Mouse (Mus musculus): ENCODE results near the gene Enkd1. TPM values are rescaled to one million over a fixed set of nuclear protein-coding genes. Genes with fewer than 3 reads are reported as not detected.

Gene Enkd1
- 2.7 TPM for polyA plus RNA-seq (2017; shearing (Covaris generic))

GRCm38 (mm10) chr8:105707498-105708403, at the start of gene Enkd1, which contains the start of gene 4933405L10Rik:
TSS of gene Enkd1 (minus strand) at chr8:105708210.
TSS of gene 4933405L10Rik (plus strand) at chr8:105707655.

DNA sequence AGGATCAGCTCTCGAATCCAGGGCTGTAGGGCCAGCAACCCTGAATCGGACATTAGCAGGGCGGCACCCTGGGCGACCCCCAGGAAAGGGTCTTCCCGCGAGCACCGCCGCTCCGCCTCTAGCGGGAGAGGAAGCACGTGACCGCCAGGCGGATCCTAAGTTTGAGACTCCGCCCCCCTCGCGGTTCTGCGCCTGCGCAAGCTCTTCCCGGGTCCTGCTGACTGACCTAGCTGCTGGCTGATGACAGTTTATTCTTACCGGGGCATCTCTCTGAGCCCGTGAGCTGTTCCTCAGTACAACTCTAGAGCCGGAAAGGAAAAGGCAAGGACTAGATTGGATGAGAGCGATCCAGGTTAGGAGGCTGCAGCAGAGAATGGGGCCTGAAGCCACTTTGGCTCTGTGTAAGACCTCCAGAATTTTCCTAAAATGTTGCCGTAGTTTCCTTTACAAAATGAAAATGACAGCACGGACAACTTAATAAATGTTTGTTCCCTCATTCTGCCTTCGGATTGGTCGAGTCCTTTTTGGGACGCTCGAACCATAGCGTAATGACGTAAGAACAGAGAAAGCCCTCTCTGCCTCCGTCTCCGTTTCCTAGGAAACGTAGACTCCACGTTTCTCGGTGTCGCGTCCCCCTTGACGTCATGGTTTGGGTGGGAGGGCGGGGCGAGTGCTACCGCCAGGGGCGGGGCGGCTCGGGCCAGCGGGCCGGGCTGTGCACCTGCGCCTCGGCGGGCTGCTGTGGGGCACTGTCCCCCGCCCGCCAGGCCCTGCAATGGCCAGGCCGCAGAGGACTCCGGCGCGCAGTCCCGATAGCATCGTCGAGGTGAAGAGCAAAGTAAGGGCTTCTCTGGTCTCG, 6.8 kb downstream of the Enkd1 start, which contains the start of the genes Acd and Pard6a:
Gene Acd, minus strand, starts transcription at position 137 of the 859 bp plus-strand sequence.
Gene Pard6a, plus strand, starts transcription at position 183 of the 859 bp plus-strand sequence.

GRCm38 (mm10) chr8:105685796-105686308, 22.2 kb downstream of the Enkd1 start, which contains the start of gene Carmil2:
TSS of gene Carmil2 (plus strand) at chr8:105686274.

Other genes with a start within 250 kb of the Enkd1 start
- gene Tppp3, start 236.7 kb downstream of the Enkd1 start, polyA plus RNA-seq (2017; shearing (Covaris generic)), result 1.8 TPM
- gene Zdhhc1, start 211.3 kb downstream of the Enkd1 start, polyA plus RNA-seq (2017; shearing (Covaris generic)), result 9.3 TPM
- gene Hsd11b2, start 189.5 kb downstream of the Enkd1 start, polyA plus RNA-seq (2017; shearing (Covaris generic)), result 0.74 TPM
- 68.6 TPM for gene Atp6v0d1, start 142.2 kb downstream of the Enkd1 start, polyA plus RNA-seq (2017; shearing (Covaris generic))
- 11.9 TPM for gene Ripor1, start 103.0 kb downstream of the Enkd1 start, polyA plus RNA-seq (2017; shearing (Covaris generic))
- 162 TPM for gene Ctcf, start 71.6 kb downstream of the Enkd1 start, polyA plus RNA-seq (2017; shearing (Covaris generic))
- 1.6 TPM for gene Agrp, start 70.8 kb downstream of the Enkd1 start, polyA plus RNA-seq (2017; shearing (Covaris generic))
- 88.2 TPM for gene Carmil2, start 21.9 kb downstream of the Enkd1 start, polyA plus RNA-seq (2017; shearing (Covaris generic))
- gene Acd, start 7.1 kb downstream of the Enkd1 start, polyA plus RNA-seq (2017; shearing (Covaris generic)), result 75.5 TPM
- gene Pard6a, start 7.1 kb downstream of the Enkd1 start, polyA plus RNA-seq (2017; shearing (Covaris generic)), result 30.0 TPM
- not detected for gene 4933405L10Rik, start 555 bp downstream of the Enkd1 start, polyA plus RNA-seq (2017; shearing (Covaris generic))
- 5.1 TPM for gene Gfod2, start 50.5 kb upstream of the Enkd1 start, polyA plus RNA-seq (2017; shearing (Covaris generic))
- 50.6 TPM for gene Ranbp10, start 119.1 kb upstream of the Enkd1 start, polyA plus RNA-seq (2017; shearing (Covaris generic))
- gene Tsnaxip1, start 119.5 kb upstream of the Enkd1 start, polyA plus RNA-seq (2017; shearing (Covaris generic)), result not detected
- gene Cenpt, start 145.1 kb upstream of the Enkd1 start, polyA plus RNA-seq (2017; shearing (Covaris generic)), result 14.2 TPM
- gene Thap11, start 146.9 kb upstream of the Enkd1 start, polyA plus RNA-seq (2017; shearing (Covaris generic)), result 14.2 TPM
- gene Nutf2, start 152.4 kb upstream of the Enkd1 start, polyA plus RNA-seq (2017; shearing (Covaris generic)), result 12.5 TPM
- gene Edc4, start 172.7 kb upstream of the Enkd1 start, polyA plus RNA-seq (2017; shearing (Covaris generic)), result 74.2 TPM
- not detected for gene Nrn1l, start 185.4 kb upstream of the Enkd1 start, polyA plus RNA-seq (2017; shearing (Covaris generic))
- gene Pskh1, start 192.2 kb upstream of the Enkd1 start, polyA plus RNA-seq (2017; shearing (Covaris generic)), result 18.0 TPM
- 0.72 TPM for gene Ctrl, start 225.7 kb upstream of the Enkd1 start, polyA plus RNA-seq (2017; shearing (Covaris generic))
- 214 TPM for gene Psmb10, start 230.2 kb upstream of the Enkd1 start, polyA plus RNA-seq (2017; shearing (Covaris generic))
- 0.27 TPM for gene Lcat, start 235.2 kb upstream of the Enkd1 start, polyA plus RNA-seq (2017; shearing (Covaris generic))